Mouse (Mus musculus): ENCODE data around the gene Zfp654.

DNA sequence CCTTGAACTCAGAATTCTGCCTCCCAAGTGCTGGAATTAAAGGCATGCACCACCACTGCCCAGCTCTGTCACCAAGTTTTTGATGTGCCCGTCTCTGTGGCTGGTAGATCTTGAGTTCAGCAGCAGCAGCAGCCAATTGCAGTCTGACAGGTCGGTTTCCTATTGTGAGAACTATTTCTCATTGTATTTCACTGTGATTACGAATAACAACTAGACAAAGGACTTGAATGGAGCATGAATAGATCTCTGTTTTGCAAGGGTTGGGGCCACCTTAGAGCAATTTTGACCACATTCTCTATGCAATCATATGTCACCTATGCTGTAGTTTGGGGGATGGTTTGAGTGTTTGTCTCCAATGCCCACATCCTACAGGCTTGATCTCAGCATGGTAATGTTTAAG, 29.5 kb upstream of the Zfp654 start:
- TF ChIP-seq CTCF (conservative IDR thresholded peaks at IDR 0.05; ENCODE audit: insufficient read depth, insufficient read length, low read depth, low read length) (no peak), POLR2A (IDR thresholded peaks at IDR 0.05; ENCODE audit: low read depth, low read length) (no peak)
